Mouse (Mus musculus): Measurements from ENCODE around the gene Ptger2. TPM values are rescaled to one million over a fixed set of nuclear protein-coding genes. Genes with fewer than 3 reads are reported as not detected.

Ptger2 gene
- total RNA-seq, 4 experiments from 2014 or later = 0.07 to 0.19 TPM; not detected in 2

GRCm38 (mm10) chr14:45049689-45050418 is 61.9 kb downstream of the Ptger2 start:
- peak in 1 of 2 experiments; percentile 3 for DNase-seq (ENCODE audit: low spot score in 2 of 2)

- DNase-seq (ENCODE audit: low spot score in 2 of 2) = no peak
Observed at GRCm38 (mm10) chr14:45050419-45050776, 62.4 kb downstream of the Ptger2 start.

GRCm38 (mm10) chr14:45051116-45051515 is 63.1 kb downstream of the Ptger2 start:
- DNase-seq (ENCODE audit: low spot score in 2 of 2) = no peak

Small RNA genes within 50 kb of the gene (microRNA-seq; reads per million reads assigned to microRNA genes)
- not detected for gene Mir327

Other genes with a start within 250 kb of the Ptger2 start
- gene Gm8267, start 237.9 kb upstream of the Ptger2 start, total RNA-seq (2022) = not detected
- gene Ptgdr, start 128.8 kb upstream of the Ptger2 start, total RNA-seq (2022) = under 1 TPM in 1 of 4 experiments, not detected in 3; 0.08 TPM
- gene Gpr137c, start 231.5 kb downstream of the Ptger2 start, total RNA-seq (2022) = 1 to 10 TPM; 1.9 to 5.3 (median 3.2) TPM
- gene Txndc16, start 232.1 kb downstream of the Ptger2 start, total RNA-seq (2022) = 10 to 100 TPM in 2 of 4 experiments, 1 to 10 TPM in 2; 8.4 to 15.6 (median 9.9) TPM

All from gastrocnemius, adult 8-10 months (tissue).